Mouse (Mus musculus) heart, postnatal 0 days (tissue): ENCODE results near the gene Ypel2. TPM values are rescaled to one million over a fixed set of nuclear protein-coding genes. Genes with fewer than 3 reads are reported as not detected.

Experiments
- ATAC-seq: fragments of 200-750 bp; cut with Nextera tagmentation; 2 replicates; pipeline ENCODE4 v1.8.0; 2017; ENCODE audit warnings: low read depth, moderate number of reproducible peaks, moderate library complexity; ENCODE audit not compliant: insufficient read depth
- DNase-seq: peaks from one replicate; pipeline ENCODE4 v3.0.0-alpha.2; 2016; ENCODE audit warnings: low spot score
- H3K27ac ChIP-seq: fragments of 300-500 bp; sonication (generic); 2 replicates; pipeline ENCODE4 v1.5.1; 2014; ENCODE audit warnings: low read depth, mild to moderate bottlenecking
- H3K27me3 ChIP-seq: fragments of 300-500 bp; sonication (generic); 2 replicates; pipeline ENCODE4 v1.6.1; 2014; ENCODE audit warnings: low read length, mixed read lengths; ENCODE audit not compliant: control insufficient read depth, insufficient read depth
- H3K36me3 ChIP-seq: fragments of 300-500 bp; sonication (generic); replicated peaks from 2 replicates; pipeline ENCODE4 v1.6.1; 2014; ENCODE audit warnings: low read length, mixed read lengths; ENCODE audit not compliant: control insufficient read depth, insufficient read depth
- H3K4me1 ChIP-seq: fragments of 300-500 bp; sonication (generic); 2 replicates; pipeline ENCODE4 v1.6.1; 2014; ENCODE audit warnings: antibody characterized with exemption; ENCODE audit not compliant: control insufficient read depth, insufficient read depth
- H3K4me2 ChIP-seq: fragments of 300-500 bp; sonication (generic); 2 replicates; pipeline ENCODE4 v1.6.1; 2014; ENCODE audit warnings: low read depth, mild to moderate bottlenecking, low read length, moderate library complexity
- H3K4me3 ChIP-seq: fragments of 300-500 bp; sonication (generic); 2 replicates; pipeline ENCODE4 v1.5.1; 2014; ENCODE audit warnings: low read depth, low read length
- H3K9ac ChIP-seq: fragments of 300-500 bp; sonication (generic); replicated peaks from 2 replicates; pipeline ENCODE4 v1.6.1; 2014; ENCODE audit warnings: low read depth, low read length, mixed read lengths
- H3K9me3 ChIP-seq: fragments of 300-500 bp; sonication (generic); replicated peaks from 2 replicates; pipeline ENCODE4 v1.6.1; 2016; ENCODE audit warnings: low read length; ENCODE audit not compliant: control insufficient read depth
- CTCF ChIP-seq: IDR thresholded peaks from 2 replicates; pipeline ENCODE4 v1.5.1; 2016; ENCODE audit warnings: antibody characterized with exemption, control low read depth, low read depth
- EP300 ChIP-seq: IDR thresholded peaks from 2 replicates; pipeline ENCODE4 v1.6.1; 2016; ENCODE audit warnings: antibody characterized with exemption, low read depth
- WGBS: fragments of 180-500 bp; shearing (Covaris S2); extraction: QIAGEN DNeasy Blood & Tissue Kit; methylation state at CpG from one replicate; pipeline ENCODE4 v1.1.7; 2014; 5-methylcytosine and 5-hydroxymethylcytosine counted together
- polyA plus RNA-seq: library from polyadenylated mRNA; unstranded; fragments of >200 nt; fragmentation: Nextera tagmentation; extraction: Ambion mirVana; gene quantifications from 2 replicates; pipeline ENCODE4 v1.2.1, GENCODE M21; 2015
- total RNA-seq: library from RNA; depleted of rRNA; stranded (reverse); fragments of >200 nt; gene quantifications from 2 replicates; pipeline ENCODE4 v1.2.3, GENCODE M21; 2014; ENCODE audit warnings: low replicate concordance

The Ypel2 gene
- total and polyA plus RNA-seq, 2 experiments from 2014 or later = 16.1 to 16.3 TPM

GRCm38 (mm10) chr11:86938108-86938507, 55.4 kb downstream of the Ypel2 start:
- no peak overlapping the region for H3K9ac ChIP-seq

GRCm38 (mm10) chr11:86936938-86937337, 56.6 kb downstream of the Ypel2 start:
- H3K4me2 ChIP-seq = no peak overlapping the region
- ATAC-seq (no peak), DNase-seq (no peak)
- H3K9me3 ChIP-seq = no peaks in the 10 kb centered on the region
- no peak overlapping the region for H3K9ac ChIP-seq
- no peak overlapping the region for H3K27ac ChIP-seq
- TF ChIP-seq EP300 (no peak), CTCF (no peak)
- H3K36me3 ChIP-seq = peaks cover 31% of the 10 kb centered on the region
- no peak overlapping the region for H3K4me3 ChIP-seq
- 64% methylated on average over 9 of the region's 9 CpGs for WGBS
- H3K27me3 ChIP-seq = no peaks in the 10 kb centered on the region
- H3K4me1 ChIP-seq = peaks cover 19% of the 10 kb centered on the region; the same call in 1 of the 2 replicates

More at GRCm38 (mm10) chr11:86938108-86938507, 55.4 kb downstream of the Ypel2 start:
- no peak overlapping the region for H3K4me2 ChIP-seq
- peak overlapping the region; percentile 20; the same call in 1 of the 2 replicates for H3K27ac ChIP-seq
- DNase-seq (no peak), ATAC-seq (no peak)
- WGBS = 62% methylated on average over 4 of the region's 4 CpGs
- H3K4me3 ChIP-seq = no peak overlapping the region
- H3K27me3 ChIP-seq = no peaks in the 10 kb centered on the region
- H3K4me1 ChIP-seq = peaks cover 15% of the 10 kb centered on the region; the same call in 1 of the 2 replicates
- TF ChIP-seq EP300 = no peak
- no peak for TF ChIP-seq CTCF
- no peaks in the 10 kb centered on the region for H3K9me3 ChIP-seq
- H3K36me3 ChIP-seq = peaks cover 43% of the 10 kb centered on the region

GRCm38 (mm10) chr11:86934895-86935294, 58.6 kb downstream of the Ypel2 start:
- H3K36me3 ChIP-seq = peaks cover 12% of the 10 kb centered on the region
- DNase-seq (no peak), ATAC-seq (no peak)
- WGBS = 75% methylated on average over 2 of the region's 2 CpGs
- H3K4me3 ChIP-seq = no peak overlapping the region
- no peak overlapping the region for H3K9ac ChIP-seq
- no peak for TF ChIP-seq EP300
- TF ChIP-seq CTCF = no peak
- no peaks in the 10 kb centered on the region for H3K27me3 ChIP-seq
- no peak overlapping the region for H3K4me2 ChIP-seq
- peaks cover 22% of the 10 kb centered on the region; the same call in 1 of the 2 replicates for H3K4me1 ChIP-seq
- H3K27ac ChIP-seq = no peak overlapping the region
- H3K9me3 ChIP-seq = no peaks in the 10 kb centered on the region

GRCm38 (mm10) chr11:86932201-86932600, 61.3 kb downstream of the Ypel2 start:
- H3K27ac ChIP-seq = no peak overlapping the region
- 94% methylated on average over 2 of the region's 2 CpGs for WGBS
- H3K4me2 ChIP-seq = no peak overlapping the region
- no peaks in the 10 kb centered on the region for H3K36me3 ChIP-seq
- 0 out of 2 replicates have a peak, but pooled peaks cover 6% of the 10 kb centered on the region for H3K4me1 ChIP-seq
- no peaks in the 10 kb centered on the region for H3K27me3 ChIP-seq
- no peak overlapping the region for H3K4me3 ChIP-seq
- no peaks in the 10 kb centered on the region for H3K9me3 ChIP-seq
- DNase-seq (no peak), ATAC-seq (no peak)
- H3K9ac ChIP-seq = no peak overlapping the region
- TF ChIP-seq CTCF (no peak), EP300 (no peak)

- DNase-seq (no peak), ATAC-seq (no peak)
- H3K4me2 ChIP-seq = no peak overlapping the region
- no peak overlapping the region for H3K27ac ChIP-seq
- no peak overlapping the region for H3K4me3 ChIP-seq
- TF ChIP-seq EP300 (no peak), CTCF (no peak)
- no peaks in the 10 kb centered on the region for H3K9me3 ChIP-seq
- no peaks in the 10 kb centered on the region for H3K27me3 ChIP-seq
- H3K36me3 ChIP-seq = no peaks in the 10 kb centered on the region
- H3K4me1 ChIP-seq = 0 out of 2 replicates have a peak, but pooled peaks cover 6% of the 10 kb centered on the region
- 78% methylated on average over 10 of the region's 10 CpGs for WGBS
- H3K9ac ChIP-seq = no peak overlapping the region
Measured at GRCm38 (mm10) chr11:86930636-86931180, 62.8 kb downstream of the Ypel2 start.

GRCm38 (mm10) chr11:86929985-86930384, 63.5 kb downstream of the Ypel2 start:
- Histone ChIP-seq H3K4me3 (no peak overlapping the region), H3K4me2 (no peak overlapping the region), H3K4me1 (0 out of 2 replicates have a peak, but pooled peaks cover 6% of the 10 kb centered on the region), H3K27ac (no peak overlapping the region), H3K36me3 (no peaks in the 10 kb centered on the region), H3K27me3 (no peaks in the 10 kb centered on the region), H3K9ac (no peak overlapping the region), H3K9me3 (no peaks in the 10 kb centered on the region)
- ATAC-seq (no peak), DNase-seq (no peak)
- TF ChIP-seq CTCF (no peak), EP300 (no peak)
